Mouse (Mus musculus) T-helper 17 cell (primary cell): Measurements from ENCODE around the gene Ulk1.

Source experiments
- in situ Hi-C, 2 experiments: fragments of 300-600 bp; cut with MboI, MseI; formaldehyde crosslinking; loops; 1 replicate in 1 of 2; 2 replicates in 1 of 2; pipeline ENCODE4 v1.15.1; 2025; ENCODE audit warnings: high pct_unique_total_duplicates in 2 of 2

Gene Ulk1

DNA sequence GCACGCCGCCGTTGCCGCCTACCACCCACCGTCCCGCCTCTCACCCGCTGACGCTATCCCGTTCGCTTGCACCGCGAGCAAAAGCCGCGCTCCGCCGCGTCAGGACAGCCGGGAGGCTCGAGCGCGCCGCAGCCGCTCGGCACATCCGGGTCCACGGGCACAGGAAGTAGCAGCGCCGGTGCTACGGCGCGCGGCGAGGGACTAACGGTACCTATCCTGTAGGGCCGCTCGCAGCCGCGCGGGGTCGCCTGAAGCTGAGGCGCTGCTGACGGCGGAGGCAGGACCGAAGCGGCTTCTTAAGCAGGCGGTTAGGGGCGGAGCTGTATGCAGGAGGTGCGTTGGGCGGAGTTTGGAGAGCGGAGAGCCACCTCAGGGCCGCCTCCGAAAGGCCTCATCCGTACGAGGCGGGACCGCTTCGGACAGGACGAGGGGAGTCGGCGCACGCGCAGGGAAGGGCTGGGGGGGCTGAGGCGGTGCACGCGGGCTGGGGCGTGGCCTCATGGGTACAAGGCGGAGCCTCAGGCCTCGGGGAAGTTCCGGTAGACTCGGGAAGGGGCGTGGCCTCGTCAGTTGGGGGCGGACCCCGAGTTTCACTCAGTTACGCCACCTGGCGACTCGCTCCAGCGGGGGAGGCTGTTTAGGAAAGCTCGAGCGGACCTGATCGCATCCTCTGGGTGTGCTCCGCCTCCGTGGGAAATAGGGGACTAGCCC, 39.3 kb downstream of the Ulk1 start, which contains the start of gene Ep400:
Gene Ep400, minus strand, starts transcription at position 270 of the 711 bp plus-strand sequence.
- in situ Hi-C loops, result loop anchor here in 1 of 2 experiments (5.0 kb wide), 1 partner anchor 1213 kb away; the partner anchor contains the start of gene Crlf2

DNA sequence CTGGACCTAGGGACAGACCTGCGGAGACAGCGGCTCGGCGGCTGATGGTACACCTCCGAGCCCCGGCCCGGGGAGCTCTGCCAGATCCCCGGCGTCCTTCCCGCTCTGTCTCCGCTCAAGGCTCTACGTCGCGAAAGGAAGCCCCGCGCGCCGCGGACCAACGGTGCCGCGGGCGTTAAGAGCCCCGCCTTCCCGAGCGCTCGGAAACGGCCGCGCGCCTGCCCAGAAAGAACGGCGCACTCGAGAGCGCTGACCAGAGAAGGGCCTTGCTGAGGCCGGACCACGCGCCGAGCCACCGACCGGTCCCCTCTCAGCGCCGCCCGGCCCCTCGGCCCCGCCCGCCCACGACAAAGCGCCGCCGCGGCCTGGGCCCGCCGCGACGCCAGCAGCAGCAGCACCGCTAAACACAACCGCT, 39.9 kb downstream of the Ulk1 start:
- in situ Hi-C loops, result loop anchor here in 1 of 2 experiments (5.0 kb wide), 1 partner anchor 1213 kb away; the partner anchor contains the start of gene Crlf2

DNA sequence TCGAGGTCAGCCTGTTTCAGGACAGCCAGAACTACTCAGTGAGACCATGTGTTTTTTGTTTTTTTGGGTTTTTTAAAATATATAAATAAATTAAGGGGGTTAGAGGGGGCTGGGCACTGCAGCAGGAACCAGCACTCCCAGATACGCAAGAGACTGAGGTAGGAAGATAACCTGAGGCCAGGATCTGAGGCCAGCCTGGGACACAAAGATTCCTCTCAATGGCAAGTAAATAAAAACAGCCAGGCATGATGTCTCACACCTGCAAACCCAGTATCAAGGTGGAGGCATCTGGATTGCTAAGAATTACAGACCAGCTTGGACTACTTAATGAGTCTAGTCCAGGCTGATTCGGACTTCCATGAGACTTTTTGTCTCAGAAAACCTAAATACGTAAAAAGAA, 40.6 kb downstream of the Ulk1 start:
- in situ Hi-C loops, result no loop called here

DNA sequence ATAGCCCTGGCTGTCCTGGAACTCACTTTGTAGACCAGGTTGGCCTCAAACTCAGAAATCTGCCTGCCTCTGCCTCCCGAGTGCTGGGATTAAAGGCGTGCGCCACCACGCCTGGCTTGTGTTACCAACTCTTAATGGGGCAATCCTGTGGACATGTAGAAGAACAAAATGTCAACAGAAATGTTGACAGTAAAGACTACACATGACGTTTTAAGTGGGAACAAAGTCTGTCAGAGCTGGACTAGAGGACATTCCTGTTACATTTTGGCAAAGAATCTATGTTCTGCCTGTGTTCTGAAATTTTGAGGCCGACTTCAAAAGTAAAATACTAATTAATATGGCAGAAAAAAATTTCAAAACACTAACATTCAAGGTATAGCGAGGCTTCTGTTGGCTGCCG, 46.0 kb downstream of the Ulk1 start:
- in situ Hi-C loops, result no loop called here

DNA sequence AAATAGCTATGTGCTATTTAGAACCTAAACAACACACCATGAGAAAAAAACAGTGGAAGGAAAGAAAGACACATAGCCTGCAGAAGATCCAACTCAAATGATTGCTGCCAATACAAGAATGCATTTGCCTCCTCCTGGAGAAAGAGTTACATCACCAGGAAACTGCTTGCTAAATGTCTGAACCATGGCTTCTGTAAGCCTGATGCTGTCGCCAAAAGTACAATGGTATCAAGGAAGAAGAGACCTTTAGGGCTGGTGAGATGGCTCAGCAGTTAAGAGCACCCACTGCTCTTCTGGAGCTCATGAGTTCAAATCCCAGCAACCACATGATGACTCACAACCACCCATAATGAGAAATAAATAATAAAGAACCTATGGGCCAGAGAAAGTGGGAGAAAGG, 64.9 kb downstream of the Ulk1 start:
- in situ Hi-C loops, result no loop called here

DNA sequence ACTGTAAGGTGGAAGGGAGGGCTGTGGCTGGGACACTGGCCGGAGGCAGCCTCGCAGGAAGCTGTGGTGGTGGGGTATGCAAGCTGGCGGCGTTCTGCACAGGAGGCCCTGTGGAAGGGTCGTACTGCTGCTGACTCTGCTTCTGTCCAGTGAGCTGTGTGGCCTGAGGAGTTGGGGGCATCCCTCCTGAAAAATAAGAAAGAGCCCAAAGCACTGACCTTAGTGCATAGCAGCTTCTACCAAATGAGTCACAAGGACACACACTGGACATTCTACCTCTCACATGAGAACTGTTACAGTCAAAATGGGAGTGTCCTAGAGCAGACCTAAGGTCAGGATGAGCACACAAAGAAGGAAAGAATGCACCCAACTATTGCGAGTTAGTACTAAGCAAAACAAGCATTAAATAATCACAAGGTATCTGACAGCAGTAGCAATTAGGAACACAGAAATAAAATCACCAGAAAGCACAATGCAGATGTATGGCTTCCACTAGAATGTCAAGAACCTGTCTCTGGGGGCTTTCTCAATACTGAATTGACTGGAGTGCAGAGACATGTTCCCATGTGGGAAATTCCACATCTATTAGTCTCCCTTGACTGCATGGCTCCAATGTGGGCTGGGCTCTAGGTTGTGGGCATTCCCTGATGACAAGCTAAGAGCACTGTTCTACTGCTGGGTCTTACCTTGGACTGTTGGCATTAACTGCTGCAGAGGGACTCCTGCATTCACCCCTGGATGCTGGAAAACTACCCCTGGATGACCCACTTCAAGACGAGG, 70.2 kb downstream of the Ulk1 start:
- in situ Hi-C loops, result no loop called here

DNA sequence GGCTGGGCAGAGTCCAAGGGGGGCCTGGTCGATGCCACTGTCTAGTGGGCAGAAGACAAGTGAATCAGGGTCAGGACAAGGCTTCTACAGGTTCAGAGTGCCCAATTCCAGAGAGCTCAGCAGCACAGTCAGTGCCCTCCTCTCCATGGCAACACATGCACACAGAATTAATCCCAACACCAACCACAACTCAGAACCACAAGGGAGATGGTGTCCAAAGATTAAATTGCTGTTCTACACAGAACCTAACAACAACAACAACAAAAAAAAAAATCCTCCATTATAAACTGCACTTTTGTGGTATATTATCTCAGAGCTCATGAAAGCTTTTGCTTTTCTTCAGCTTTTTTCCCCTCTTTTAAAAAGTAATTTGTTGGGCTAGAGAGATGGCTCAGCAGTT, 74.3 kb downstream of the Ulk1 start:
- in situ Hi-C loops, result no loop called here
